Mouse (Mus musculus) left cerebral cortex, postnatal 36 days (tissue): ENCODE results near the gene Eif2ak4. TPM values are rescaled to one million over a fixed set of nuclear protein-coding genes. Genes with fewer than 3 reads are reported as not detected.
A peak's percentile ranks its signal among the peaks of the same experiment; 100 is the strongest.

Source experiments
- DNase-seq, 2 experiments: peaks; one replicate each; pipeline ENCODE4 v3.0.0; 2021 to 2022; ENCODE audit warnings: low spot score in 2 of 2, mixed read lengths in 1 of 2
- intact Hi-C: fragments of 180-260 bp; cut with DNase I; formaldehyde crosslinking; loops from one replicate; pipeline ENCODE4 v1.15.1; 2025
- total RNA-seq, 2 experiments: library from RNA; stranded (reverse); gene quantifications; 2 replicates each; pipeline ENCODE4 v1.2.3; 2021

Eif2ak4 gene
- total RNA-seq, 2 experiments from 2014 or later: 18.1 to 24.8 TPM

DNA sequence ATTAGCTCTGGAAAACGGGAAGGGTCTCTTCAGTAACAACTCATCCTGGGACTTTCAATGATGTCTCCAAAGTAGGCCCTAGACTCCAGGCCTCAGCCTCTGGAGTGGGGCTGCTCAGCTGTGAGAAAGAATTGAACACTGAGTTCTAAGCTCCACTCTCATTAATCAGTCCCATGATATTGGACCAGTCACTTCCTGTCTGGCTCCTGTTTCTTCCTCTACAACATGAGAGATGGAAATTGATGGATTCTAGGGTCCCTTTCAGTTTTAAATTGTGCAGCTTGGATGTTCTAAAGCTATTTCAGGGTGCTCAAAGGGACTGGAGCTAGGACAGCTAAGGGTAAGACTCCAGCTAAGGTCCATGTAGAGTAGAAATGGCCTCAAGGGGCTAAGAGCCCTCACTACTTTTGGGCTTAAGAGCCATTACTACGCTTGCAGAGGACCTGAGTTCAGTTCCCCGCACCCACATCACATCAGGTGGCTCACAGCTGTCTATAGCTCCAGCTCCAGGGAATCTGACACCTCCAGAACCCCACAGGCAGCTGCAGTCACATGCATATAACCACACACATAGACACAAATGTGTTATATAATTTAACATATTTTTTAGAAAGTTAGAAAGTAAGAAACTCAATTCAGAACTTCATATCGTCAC lies 103.5 kb downstream of the Eif2ak4 start:
- intact Hi-C loops: no loop called here
- DNase-seq: no peak

DNA sequence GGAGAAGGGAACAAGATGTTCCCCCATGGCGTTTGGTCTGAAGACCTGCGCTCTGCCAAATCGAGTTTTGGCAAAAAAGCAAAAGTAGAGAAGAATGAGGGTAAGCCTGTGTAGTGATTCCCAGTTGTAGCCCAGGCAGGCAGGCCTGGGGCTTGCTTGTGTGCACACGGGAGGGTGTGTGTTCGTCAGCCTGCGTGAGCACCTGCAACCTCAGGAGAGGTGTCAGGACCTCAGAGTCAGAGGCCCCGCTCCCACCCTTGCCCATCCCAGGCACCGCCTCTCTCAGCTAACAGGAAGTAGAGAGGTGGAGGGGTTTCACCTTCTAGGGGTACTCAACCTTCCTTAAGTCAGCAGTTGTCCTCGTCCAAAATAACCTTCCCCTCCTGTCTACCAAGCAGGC lies 106.6 kb downstream of the Eif2ak4 start:
- intact Hi-C loops: no loop called here

DNA sequence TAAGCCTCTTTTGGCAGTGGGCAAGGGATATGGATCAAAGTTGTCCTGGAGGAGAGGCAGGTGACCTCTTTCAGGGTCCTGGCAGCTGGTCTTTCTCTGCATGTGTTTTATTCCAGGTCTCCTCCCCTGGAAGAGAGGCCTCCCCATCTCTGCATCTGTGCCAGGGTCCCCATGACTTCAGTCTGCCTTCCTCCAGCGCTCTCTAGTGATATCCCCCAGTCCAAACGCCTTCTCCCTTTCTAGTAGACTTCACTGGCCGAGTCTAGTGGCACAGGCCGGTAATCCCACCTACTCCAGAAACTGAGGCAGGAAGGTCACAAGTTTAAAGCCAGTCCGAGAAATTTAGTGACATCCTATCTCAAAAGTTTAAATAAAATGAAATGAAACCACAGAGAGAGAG lies 109.5 kb downstream of the Eif2ak4 start:
- intact Hi-C loops: no loop called here
- DNase-seq: no peak

More for the DNA sequence above, 106.6 kb downstream of the Eif2ak4 start:
- no peak for DNase-seq

- no peak for DNase-seq
- intact Hi-C loops: no loop called here
These were observed 110.1 kb downstream of the Eif2ak4 start for GRCm38 (mm10) chr2:118498476-118498875.

DNA sequence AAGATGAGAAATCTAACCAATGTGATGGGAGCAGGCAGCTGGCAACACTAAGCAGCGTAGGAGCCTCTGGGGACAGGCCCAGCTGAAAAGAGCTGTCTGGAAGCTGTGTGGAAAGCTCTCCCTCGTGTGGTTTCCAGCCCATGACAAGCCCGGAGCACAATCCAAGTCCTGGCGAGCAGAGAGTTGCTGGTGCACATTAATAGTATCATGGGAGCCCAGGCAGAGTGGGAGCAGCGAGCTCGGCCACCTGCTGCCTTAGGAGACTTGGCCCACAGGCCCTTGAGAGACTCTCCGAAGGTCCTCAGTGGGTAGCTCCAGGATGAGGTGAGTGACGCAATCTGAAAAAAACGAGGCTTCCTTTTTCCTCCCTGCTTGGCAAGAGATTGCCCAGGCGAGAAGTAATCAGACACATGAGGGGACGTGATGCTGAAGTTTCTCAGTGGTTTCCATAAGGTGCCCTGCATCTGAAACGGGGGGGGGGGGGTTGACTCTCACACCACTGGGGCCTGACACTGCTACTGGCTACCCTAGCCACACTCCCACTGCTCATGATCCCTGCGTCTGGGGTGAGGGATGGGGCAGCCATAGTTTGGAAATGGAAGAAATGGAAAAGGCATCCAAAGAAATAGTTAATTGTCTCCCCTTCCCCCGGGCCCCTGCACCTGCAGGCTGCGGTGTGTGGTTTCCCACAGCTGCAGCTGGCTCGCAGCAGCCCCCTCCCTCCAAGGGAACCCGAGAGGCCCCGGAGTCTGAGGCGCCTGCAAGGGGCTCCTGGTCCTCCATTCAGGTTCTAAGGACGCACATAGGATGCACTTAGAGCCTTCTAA lies 110.9 kb downstream of the Eif2ak4 start:
- intact Hi-C loops: no loop called here
- DNase-seq: peak; percentile 28 to 37

DNA sequence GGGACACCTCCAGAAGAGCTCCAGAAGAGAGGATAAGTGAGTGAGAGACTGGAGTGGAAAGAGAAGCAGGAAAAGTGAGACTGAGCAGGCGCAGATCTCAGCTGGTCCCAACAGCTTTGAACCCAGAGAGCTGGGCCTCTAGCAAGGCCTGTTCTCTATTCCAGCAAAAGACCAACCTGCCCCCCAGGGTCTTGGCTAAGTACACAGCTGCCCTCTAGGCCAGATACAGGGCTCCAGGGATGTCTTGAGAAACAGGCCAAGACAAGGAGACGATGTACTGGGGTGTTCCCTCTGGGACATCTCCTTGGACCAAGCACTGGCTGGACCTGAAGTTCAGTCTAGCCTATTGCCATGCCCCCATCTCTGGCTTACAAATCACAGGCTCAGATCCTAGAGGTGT lies 111.8 kb downstream of the Eif2ak4 start:
- DNase-seq: no peak
- intact Hi-C loops: no loop called here

DNA sequence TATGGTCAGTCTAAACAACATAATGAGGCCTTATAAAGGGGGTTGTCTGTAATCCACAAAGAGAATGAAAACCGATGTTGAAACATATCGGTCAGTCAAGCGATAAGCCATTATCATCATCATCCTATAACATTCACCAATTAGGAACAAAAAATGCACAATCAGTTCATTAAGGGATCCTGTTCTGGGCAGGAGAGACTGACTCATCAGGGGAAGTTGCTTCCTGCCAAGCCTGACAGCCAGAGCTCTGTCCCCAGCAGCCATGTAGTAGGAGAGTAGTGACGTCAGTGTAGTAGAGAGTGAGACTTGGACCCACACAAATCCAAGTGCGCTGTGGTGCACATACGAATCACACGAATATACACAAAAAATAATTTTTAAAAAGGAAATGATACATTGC lies 118.7 kb downstream of the Eif2ak4 start:
- intact Hi-C loops: no loop called here
- DNase-seq: no peak

DNA sequence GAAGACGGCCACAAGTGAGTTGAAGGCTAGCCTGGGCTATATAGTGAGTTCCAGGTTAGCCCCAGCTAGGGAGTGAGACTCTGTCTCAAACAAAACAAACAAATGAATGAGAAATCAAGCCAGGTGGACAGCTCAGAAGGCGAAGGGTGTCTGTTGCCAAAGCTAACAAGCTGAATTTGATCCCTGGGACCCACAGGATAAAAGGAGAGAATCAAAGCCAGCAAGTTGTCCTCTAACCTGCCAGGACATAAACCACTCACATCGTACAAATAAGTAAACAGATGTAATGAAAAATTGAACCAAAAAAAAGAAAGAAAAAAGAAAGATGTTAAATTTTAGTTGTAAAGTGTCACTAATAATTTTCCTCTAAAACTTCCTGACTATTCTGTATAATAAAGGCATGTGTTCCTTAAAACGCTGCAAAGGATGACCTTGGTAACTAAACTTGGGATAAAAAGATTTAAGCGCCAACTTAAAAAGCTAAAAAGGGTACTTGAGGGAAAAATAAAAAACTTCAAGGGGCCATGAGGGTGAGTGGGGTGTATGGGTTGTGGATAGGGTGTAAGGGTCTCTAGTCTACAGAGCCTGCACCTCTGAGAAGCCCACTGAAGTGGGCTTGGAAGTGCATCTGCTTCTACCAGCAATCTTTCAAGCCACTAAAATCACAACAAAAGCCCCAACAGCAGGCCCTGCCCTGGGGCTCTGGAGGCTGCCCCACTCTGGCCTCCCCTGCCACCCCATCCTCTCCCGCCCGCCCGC lies 121.4 kb downstream of the Eif2ak4 start:
- DNase-seq: no peak
- intact Hi-C loops: loop anchor here (5.0 kb wide), 1 partner anchor 37 kb away; the partner anchor contains the start of gene Bmf

DNA sequence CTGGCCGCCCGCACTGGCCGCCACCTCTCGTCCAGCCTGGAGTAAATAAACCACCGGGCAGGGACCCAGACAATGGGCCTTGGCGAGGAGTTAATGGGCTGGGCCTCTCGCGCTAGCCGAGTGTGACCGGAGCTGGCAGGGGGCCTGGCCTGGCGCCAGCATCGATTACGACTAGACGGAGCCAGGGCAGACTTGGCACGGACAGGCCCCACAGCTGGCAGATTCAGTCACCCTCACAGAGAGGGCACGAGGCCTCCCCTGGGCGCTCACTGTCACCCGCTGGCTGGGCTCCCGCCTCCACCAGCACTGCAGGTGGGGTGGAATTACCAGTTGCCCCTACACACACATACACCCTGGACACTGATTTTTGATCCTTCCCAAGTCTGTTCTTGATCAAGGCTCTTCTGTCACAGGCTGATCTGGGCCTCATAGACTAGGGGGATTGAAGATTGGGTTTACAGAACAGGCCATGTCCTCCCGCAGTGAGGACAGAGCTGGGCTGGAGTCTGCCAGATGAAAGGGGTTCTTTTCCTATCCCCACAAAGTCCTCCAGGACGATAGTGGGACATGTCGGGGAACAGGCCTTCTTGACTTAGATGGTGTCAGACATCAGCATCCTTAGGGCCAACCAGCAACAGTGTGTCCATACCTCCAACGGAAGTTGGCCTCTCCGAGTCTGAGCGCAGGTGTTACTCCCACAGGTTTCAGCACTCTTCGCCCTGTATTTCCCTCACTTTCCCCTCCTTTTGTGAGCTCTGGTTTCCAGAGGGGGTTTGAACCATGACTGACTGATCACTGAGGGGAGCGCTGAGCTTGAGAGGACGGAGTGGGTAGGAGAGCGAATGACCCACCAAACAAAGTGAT lies 122.3 kb downstream of the Eif2ak4 start:
- intact Hi-C loops: loop anchor here (5.0 kb wide), 1 partner anchor 37 kb away; the partner anchor contains the start of gene Bmf
- peak; percentile 76 to 77 for DNase-seq

GRCm38 (mm10) chr2:118511779-118512417 lies 123.5 kb downstream of the Eif2ak4 start:
- intact Hi-C loops: loop anchor here (5.0 kb wide), 1 partner anchor 35 kb away; the partner anchor contains the start of gene Bmf
- DNase-seq: no peak

DNA sequence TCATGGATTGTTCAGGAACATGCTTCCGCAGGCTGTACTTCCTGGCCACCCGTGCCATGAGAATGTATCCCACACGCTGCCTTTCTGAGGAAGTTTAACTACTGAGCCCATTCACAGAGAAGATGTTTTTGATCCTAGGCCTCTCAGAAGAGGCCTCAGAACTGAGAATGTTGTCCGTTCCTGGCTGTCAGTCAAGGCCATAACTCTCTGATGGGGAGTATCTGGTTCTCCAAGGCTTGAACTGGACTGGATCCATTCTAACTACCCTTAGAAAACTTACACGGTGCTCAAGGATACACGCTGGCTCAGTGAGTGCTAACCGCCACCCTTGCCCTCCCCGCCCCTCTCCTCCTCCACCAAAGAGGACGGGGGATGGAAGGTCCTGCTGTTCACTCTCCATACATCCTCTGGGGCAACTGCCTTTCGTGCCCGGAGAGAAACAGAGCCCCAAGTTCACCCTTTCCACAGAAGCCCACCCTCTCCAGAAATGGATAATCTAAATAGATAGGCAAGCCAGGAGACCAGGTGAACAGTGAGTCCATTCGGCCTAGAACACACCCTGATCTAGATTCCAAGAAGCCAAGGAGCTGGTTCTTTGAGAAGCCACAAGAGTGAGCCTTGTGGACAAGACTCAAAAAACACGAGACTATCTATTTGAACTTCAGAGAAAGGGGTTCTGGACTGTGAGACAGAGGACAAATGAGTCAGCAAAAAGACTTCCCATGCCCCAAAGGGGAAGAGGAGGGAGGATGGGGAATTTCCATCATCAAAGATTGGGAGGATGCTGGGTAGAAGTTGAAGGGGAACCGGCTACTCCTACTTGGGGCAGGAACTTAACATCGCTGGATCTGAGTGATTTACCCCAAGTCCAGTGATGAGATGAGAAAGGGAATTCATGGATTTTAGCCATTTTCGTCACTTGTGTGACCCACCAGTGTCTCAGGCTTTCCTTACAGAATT lies 124.3 kb downstream of the Eif2ak4 start:
- no peak for DNase-seq
- intact Hi-C loops: loop anchor here (5.0 kb wide), 1 partner anchor 35 kb away; the partner anchor contains the start of gene Bmf

GRCm38 (mm10) chr2:118520042-118520933 lies 131.9 kb downstream of the Eif2ak4 start:
- no peak for DNase-seq
- intact Hi-C loops: no loop called here

DNA sequence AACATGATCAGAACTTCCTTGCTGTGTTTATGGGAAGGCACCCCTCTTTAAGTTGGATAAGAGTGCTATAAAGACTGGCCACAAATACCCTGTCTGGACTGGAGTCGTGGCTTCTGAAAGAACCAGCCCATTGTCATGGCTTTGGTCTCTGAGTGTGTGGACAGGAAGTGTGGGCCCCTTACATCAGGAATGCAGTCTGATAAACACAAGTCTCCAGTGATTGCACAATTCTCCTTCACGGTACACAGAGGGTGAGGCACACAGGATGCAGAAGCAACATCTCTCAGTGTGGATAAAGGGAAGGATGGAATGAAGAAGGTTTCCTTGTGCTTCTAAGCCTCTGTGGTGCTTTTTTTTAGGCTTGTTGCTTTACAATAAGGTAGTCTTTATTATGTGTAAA lies 133.8 kb downstream of the Eif2ak4 start:
- no peak for DNase-seq
- intact Hi-C loops: no loop called here

GRCm38 (mm10) chr2:118523163-118523730 lies 134.8 kb downstream of the Eif2ak4 start:
- intact Hi-C loops: no loop called here
- DNase-seq: no peak

GRCm38 (mm10) chr2:118524811-118525210 lies 136.4 kb downstream of the Eif2ak4 start:
- intact Hi-C loops: no loop called here
- no peak for DNase-seq
